Mouse (Mus musculus) layer of hippocampus, adult 9-11 months (tissue): ENCODE data around the gene Sun1.
A peak's percentile ranks its signal among the peaks of the same experiment; 100 is the strongest.

Experiments
- DNase-seq: peaks from one replicate; pipeline ENCODE4 v3.0.0; 2022

The Sun1 gene

GRCm38 (mm10) chr5:139199995-139200769, at the start of gene Sun1:
Sun1 (plus strand) TSS chr5:139200637.
- peak; percentile 98 for DNase-seq

GRCm38 (mm10) chr5:139160899-139161298, 39.5 kb upstream of the Sun1 start:
- DNase-seq: no peak

GRCm38 (mm10) chr5:139161632-139162031, 38.8 kb upstream of the Sun1 start:
- DNase-seq: no peak

- no peak for DNase-seq
Measured at GRCm38 (mm10) chr5:139166781-139167361, 33.6 kb upstream of the Sun1 start.

DNA sequence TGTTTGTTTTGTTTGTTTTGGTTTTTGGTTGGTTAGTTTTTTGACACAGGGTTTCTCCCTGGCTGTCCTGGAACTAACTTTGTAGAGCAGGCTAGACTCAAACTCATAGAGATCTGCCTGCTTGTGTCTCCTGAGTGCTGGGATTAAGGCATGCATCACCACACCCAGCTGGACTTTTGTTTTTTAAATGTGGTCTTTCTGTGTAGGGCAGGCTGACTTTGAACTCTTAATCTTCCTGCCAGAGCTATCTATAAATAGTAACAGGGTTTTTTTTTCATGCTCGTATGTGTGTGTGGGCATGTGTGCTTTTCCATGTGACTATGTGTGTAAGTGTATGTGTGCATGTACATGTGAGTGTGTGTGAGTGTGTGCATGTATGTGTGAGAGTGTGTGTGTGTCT, 32.9 kb upstream of the Sun1 start:
- no peak for DNase-seq

DNA sequence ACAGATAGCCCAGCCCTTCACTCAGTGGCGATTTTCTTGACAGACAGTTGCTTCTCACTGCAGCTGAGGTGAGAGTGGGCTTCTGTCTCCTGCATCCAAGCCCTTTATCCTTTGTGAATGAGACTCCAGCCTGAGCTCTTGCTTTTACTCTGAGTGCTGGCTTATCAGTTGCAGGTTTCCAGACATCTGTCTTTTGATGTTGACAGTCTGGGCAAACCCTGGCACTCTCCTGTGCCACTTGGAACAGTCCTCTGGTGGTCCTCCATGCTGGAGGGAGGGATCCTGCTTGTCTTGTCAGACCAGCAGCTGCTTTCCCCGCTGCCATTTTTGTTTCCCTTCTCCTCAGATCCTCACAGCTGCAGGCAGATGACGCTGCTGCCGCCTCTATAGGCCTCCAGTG, 28.5 kb upstream of the Sun1 start:
- DNase-seq: no peak

DNA sequence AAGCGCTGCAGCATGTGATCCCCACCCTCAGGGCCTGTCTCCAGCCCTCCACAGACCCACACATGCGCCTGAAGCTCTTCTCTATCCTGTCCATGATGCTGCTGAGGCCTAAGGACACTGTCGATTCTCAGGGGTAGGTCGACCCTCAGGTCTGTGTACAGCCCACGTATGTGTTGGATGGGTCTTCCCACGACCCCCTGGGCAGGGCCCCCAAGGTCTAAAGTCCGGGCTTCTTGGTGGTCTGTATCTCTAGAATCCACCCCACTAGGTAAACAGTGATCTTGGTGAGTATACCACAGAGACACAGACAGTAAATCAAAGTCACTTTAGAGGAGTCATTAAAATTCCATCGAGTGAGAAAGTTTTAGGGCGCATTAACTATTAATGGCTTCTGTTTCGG, 26.3 kb upstream of the Sun1 start:
- no peak for DNase-seq

GRCm38 (mm10) chr5:139174556-139175547, 25.6 kb upstream of the Sun1 start:
- no peak for DNase-seq

DNA sequence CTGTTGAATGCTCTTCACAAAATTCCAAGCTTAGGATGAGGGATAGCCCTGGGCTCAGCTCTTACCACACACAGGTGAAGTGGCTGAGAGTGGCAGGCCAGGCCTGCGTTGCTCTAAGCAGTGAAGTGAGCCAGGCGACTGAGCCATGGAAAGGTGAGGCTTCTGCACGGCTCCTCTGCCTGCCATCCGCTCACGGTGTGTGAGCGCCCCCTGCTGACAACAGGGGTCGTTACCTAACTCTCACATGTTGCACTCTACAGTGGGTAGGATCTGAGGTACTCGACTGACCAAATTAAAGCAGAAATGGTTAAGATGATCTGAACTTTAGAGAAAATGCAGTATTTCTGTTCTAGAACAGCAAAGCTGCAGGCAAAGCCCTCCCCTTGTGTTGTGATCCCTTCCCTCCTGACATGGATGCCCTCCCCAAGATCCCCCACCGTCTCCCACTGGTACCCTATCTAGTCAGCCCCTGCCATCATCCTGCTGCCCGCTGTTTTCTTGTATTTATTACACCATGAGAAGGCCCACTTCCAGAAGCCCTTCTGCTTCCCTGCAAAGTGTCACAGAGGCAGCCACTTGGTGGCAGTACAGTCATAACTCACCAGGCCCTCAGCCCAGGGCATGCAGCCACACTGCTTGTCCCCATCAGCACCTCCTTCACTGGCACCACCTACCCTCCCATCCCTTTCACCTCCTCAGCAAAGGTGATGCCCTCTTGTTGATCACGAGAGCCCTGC, 21.4 kb upstream of the Sun1 start:
- peak; percentile 52 for DNase-seq

DNA sequence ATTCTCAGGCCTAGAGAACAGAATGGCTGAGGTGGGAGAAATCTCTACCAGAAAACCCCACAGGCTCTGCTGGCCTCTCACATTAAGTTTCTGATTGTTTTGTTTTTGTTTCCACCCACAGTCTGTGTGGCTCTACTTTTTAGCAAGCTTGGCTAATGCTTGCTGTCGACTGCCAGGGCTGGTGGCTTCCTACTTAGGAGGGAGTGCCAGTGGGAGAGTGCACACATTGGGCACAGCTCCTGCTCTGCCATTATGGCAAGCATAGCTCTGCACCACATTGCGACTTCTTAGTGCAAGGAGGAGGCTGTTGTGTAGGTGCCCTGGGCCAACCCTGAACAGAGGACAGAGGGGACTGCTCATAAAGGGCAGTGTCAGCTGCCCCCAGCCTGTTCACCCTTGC, 17.3 kb upstream of the Sun1 start:
- peak; percentile 58 for DNase-seq

- no peak for DNase-seq
Measured at GRCm38 (mm10) chr5:139183601-139184000, 16.8 kb upstream of the Sun1 start.

DNA sequence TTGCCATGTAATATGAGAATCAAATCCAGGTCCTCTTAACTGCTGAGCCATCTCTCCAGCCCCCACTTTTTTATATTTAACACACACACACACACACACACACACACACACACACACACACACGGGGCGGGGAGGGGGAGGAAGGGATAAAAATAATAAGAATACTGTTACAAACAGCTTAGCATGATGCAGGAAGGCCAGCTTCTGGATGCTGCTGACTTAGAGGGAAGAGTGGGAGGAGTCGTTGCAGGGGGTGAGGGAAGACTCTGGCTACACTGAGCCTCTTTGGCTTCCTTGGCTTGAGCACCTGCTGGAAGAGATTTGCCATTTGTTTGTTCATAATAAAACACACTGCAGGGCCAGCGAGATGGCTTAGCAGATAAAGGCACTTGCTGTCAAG, 15.5 kb upstream of the Sun1 start:
- no peak for DNase-seq

GRCm38 (mm10) chr5:139189726-139190125, 10.7 kb upstream of the Sun1 start:
- no peak for DNase-seq

GRCm38 (mm10) chr5:139190958-139191357, 9.5 kb upstream of the Sun1 start:
- peak; percentile 47 for DNase-seq

- no peak for DNase-seq
Measured at GRCm38 (mm10) chr5:139198779-139199178, 1.7 kb upstream of the Sun1 start.

- DNase-seq: no peak
Measured at GRCm38 (mm10) chr5:139199636-139199994, 822 bp upstream of the Sun1 start.

DNA sequence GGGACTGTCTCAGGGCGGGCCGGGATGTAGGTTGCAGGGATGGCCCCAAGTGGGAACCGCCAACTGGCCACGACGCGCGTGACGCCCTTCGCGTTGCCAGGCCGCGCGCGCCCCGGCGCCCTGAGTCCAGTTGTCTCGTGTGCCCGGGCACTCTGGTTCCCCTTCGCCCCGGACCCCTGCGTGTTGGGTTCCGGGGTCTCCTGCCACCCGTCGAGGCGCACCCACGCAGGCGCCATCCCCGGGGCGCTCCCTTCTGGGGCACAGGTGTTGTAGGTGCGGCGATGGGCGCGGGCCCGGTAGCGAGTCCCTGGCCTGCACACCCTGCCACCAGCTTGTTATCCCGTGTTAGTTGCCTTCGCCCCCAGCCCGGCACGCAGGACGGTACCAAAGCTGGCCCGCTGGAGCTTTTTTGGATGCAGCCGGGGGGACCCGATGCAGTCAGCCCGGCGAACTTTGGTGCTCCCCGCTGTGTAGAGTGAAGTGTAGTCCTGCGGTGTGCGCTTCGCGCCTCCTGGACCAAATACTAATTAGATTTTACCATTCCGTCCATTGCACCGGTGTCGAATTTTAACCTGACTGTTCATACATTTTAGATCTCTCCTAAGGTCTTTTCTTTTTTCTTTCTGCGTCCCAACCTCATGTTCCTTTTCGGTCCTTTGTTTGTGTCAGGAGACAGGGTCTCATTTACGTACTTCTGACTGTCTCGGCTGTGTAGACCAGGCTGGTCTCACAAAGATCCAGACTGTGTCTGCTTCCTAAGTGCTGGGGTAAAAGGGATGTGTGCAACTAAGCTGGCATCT, 533 bp downstream of the Sun1 start:
- DNase-seq: no peak

DNA sequence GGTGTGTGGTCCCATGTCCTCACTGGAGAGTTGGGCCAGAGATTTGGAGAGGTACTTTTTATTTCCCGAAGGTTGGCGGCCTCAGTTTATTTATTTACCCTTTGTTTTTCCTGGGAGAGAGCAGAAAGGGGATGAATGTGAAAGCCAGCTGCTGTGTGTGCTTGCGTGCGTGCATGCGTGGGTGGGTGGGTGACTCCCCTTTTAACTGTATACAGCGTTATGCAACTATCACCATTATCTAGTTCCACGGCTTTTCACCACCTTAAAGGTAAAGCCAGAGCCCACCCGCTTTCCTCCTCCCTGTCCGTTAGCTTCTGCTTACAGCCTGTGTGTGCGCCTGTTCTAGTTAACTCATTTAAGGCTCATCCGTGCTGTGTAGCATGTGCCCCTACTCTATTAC, 1.7 kb downstream of the Sun1 start:
- no peak for DNase-seq

DNA sequence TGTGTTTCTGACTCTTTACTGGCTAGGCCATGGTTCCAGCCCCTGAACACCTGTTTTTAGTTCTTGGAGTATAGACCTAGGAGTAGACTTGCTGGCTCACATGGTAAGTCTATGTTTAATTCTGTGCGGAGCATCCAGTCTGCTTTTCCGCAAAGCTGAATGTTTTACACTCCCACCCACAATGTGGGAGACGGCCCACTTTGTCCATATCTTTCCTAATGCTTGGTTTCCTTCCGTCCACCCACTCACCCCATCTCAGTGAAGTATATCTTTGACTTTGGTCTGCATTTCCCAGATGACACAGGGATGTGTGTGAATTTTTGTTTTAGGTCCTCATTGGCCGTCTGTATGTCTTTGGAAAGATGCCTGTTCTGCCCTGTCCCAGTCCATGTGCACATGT, 2.9 kb downstream of the Sun1 start:
- no peak for DNase-seq

DNA sequence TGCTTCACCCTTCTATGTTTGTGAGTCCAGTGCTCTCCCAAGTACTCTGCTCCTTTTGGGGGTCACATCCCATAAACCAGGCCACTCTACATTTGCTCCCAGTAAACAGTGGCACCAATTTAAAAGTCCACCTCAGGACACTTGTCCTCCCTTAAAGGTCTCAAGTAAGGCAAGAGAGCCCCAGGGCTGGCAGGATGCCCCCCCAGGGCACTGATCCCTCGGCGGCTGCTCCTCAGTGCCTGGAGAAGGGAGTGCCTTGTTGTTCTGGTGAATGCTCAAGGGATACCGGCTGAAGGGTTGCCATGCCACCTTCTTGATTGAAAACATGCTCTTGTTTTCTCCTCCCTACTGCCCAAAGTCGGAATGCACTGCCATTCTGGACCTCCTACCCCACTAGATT, 5.6 kb downstream of the Sun1 start:
- DNase-seq: no peak

- DNase-seq: no peak
Measured at GRCm38 (mm10) chr5:139206525-139206924, 6.1 kb downstream of the Sun1 start.

GRCm38 (mm10) chr5:139208183-139208582, 7.7 kb downstream of the Sun1 start:
- no peak for DNase-seq
